Mouse (Mus musculus) liver, adult (tissue): ENCODE data around the gene Hoxd4.

ENCODE experiments used
- GATA4 ChIP-seq: IDR thresholded peaks from 2 replicates; pipeline ENCODE4 v1.6.1; 2014; ENCODE audit warnings: mild to moderate bottlenecking, low read length; ENCODE audit not compliant: insufficient replicate concordance

The Hoxd4 gene

GRCm38 (mm10) chr2:74747006-74747405, 35.3 kb downstream of the Hoxd4 start:
- no peak for TF ChIP-seq GATA4

- TF ChIP-seq GATA4: no peak
Measured at GRCm38 (mm10) chr2:74747661-74748141, 36.0 kb downstream of the Hoxd4 start.

GRCm38 (mm10) chr2:74748436-74748995, 36.8 kb downstream of the Hoxd4 start:
- TF ChIP-seq GATA4: no peak

GRCm38 (mm10) chr2:74749337-74750121, 37.8 kb downstream of the Hoxd4 start:
- TF ChIP-seq GATA4: no peak

GRCm38 (mm10) chr2:74750731-74751250, 39.1 kb downstream of the Hoxd4 start:
- TF ChIP-seq GATA4: no peak

GRCm38 (mm10) chr2:74751861-74752260, 40.1 kb downstream of the Hoxd4 start:
- no peak for TF ChIP-seq GATA4

- no peak for TF ChIP-seq GATA4
Measured at GRCm38 (mm10) chr2:74752431-74753174, 40.9 kb downstream of the Hoxd4 start.

- TF ChIP-seq GATA4: no peak
Measured at GRCm38 (mm10) chr2:74753175-74753523, 41.4 kb downstream of the Hoxd4 start.

GRCm38 (mm10) chr2:74753711-74754110, 42.0 kb downstream of the Hoxd4 start:
- no peak for TF ChIP-seq GATA4

GRCm38 (mm10) chr2:74760146-74760545, 48.4 kb downstream of the Hoxd4 start:
- no peak for TF ChIP-seq GATA4

- TF ChIP-seq GATA4: no peak
Measured at GRCm38 (mm10) chr2:74761941-74762340, 50.2 kb downstream of the Hoxd4 start.

GRCm38 (mm10) chr2:74762522-74763244, 51.0 kb downstream of the Hoxd4 start, which contains the start of gene Hoxd1:
Gene Hoxd1 (plus strand): TSS chr2:74762980.
- TF ChIP-seq GATA4: no peak

- TF ChIP-seq GATA4: no peak
Measured at GRCm38 (mm10) chr2:74763245-74763735, 51.6 kb downstream of the Hoxd4 start.

- no peak for TF ChIP-seq GATA4
Measured at GRCm38 (mm10) chr2:74763976-74764375, 52.2 kb downstream of the Hoxd4 start.

GRCm38 (mm10) chr2:74774359-74774758, 62.6 kb downstream of the Hoxd4 start:
- TF ChIP-seq GATA4: no peak
